Mouse (Mus musculus) embryonic facial prominence, embryonic 11.5 days (tissue): ENCODE results near the gene Gm5244. TPM values are rescaled to one million over a fixed set of nuclear protein-coding genes. Genes with fewer than 3 reads are reported as not detected.

Experiments used
- ATAC-seq: fragments of 200-750 bp; cut with Nextera tagmentation; replicated peaks from 2 replicates; pipeline ENCODE4 v1.8.0; 2017; ENCODE audit warnings: low read depth; ENCODE audit not compliant: insufficient number of reproducible peaks, low FRiP score, low TSS enrichment
- DNase-seq: peaks from one replicate; pipeline ENCODE4 v3.0.0-alpha.2; 2015; ENCODE audit warnings: low spot score
- H3K27ac ChIP-seq: fragments of 300-500 bp; sonication (generic); replicated peaks from 2 replicates; pipeline ENCODE4 v1.5.1; 2014; ENCODE audit warnings: mild to moderate bottlenecking, low read depth, low read length, control low read depth
- H3K27me3 ChIP-seq: fragments of 300-500 bp; sonication (generic); 2 replicates; pipeline ENCODE4 v1.6.1; 2014; ENCODE audit warnings: mild to moderate bottlenecking, low read length, moderate library complexity, mixed read lengths; ENCODE audit not compliant: control insufficient read depth, insufficient read depth
- H3K36me3 ChIP-seq: fragments of 300-500 bp; sonication (generic); replicated peaks from 2 replicates; pipeline ENCODE4 v1.6.1; 2014; ENCODE audit warnings: low read depth, mild to moderate bottlenecking, low read length, moderate library complexity, mixed read lengths; ENCODE audit not compliant: control insufficient read depth, insufficient read depth
- H3K4me1 ChIP-seq: fragments of 300-500 bp; sonication (generic); 2 replicates; pipeline ENCODE4 v1.6.1; 2014; ENCODE audit warnings: low read length, mixed read lengths; ENCODE audit not compliant: control insufficient read depth, insufficient read depth
- H3K4me2 ChIP-seq: fragments of 300-500 bp; sonication (generic); 2 replicates; pipeline ENCODE4 v1.6.1; 2014; ENCODE audit warnings: low read depth, mild to moderate bottlenecking, control low read depth, low read length, moderate library complexity
- H3K4me3 ChIP-seq: fragments of 300-500 bp; sonication (generic); 2 replicates; pipeline ENCODE4 v1.5.1; 2014; ENCODE audit warnings: low read depth, low read length, control low read depth
- H3K9ac ChIP-seq: fragments of 300-500 bp; sonication (generic); replicated peaks from 2 replicates; pipeline ENCODE4 v1.6.1; 2014; ENCODE audit warnings: mild to moderate bottlenecking, control low read depth, low read length
- H3K9me3 ChIP-seq: fragments of 300-500 bp; sonication (generic); replicated peaks from 2 replicates; pipeline ENCODE4 v1.6.1; 2016; ENCODE audit warnings: mild to moderate bottlenecking, low read length, inconsistent platforms, mixed read lengths; ENCODE audit not compliant: control insufficient read depth
- WGBS: fragments of 180-500 bp; shearing (Covaris S2); extraction: QIAGEN DNeasy Blood & Tissue Kit; methylation state at CpG from one replicate; pipeline ENCODE4 v1.1.7; 2014; 5-methylcytosine and 5-hydroxymethylcytosine counted together
- polyA plus RNA-seq: library from polyadenylated mRNA; unstranded; fragments of >200 nt; fragmentation: Nextera tagmentation; extraction: Ambion mirVana; gene quantifications from 2 replicates; pipeline ENCODE4 v1.2.1, GENCODE M21; 2014

Gm5244 gene
- polyA plus RNA-seq, 1 experiment from 2014 or later = not detected

DNA sequence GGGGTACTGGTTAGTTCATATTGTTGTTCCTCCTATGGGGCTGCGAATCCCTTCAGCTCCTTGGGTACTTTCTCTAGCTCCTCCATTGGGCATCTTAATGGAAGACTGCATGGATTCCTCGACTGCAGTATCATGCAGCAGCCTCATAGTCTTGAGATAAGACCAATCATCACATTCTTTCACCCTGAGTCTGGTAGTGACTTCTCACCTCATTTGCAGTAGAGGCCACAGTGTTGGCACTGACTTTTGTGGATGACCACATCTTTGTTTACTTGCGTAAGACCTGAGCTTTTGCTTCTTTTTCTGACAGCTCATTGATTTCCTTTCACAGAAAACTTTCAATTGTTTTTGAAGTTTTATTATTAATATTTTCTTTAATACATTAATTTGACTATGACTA, 40.8 kb upstream of the Gm5244 start:
- Histone ChIP-seq H3K4me1 (no peaks in the 10 kb centered on the region), H3K27me3 (no peaks in the 10 kb centered on the region), H3K4me3 (no peak overlapping the region), H3K9me3 (no peaks in the 10 kb centered on the region), H3K9ac (no peak overlapping the region), H3K27ac (no peak overlapping the region), H3K36me3 (no peaks in the 10 kb centered on the region), H3K4me2 (no peak overlapping the region)
- ATAC-seq (no peak), DNase-seq (no peak)
- 80% methylated on average over 3 of the region's 3 CpGs for WGBS

GRCm38 (mm10) chr19:12806214-12806613, 40.3 kb upstream of the Gm5244 start:
- ATAC-seq = no peak
- H3K4me2 ChIP-seq = no peak overlapping the region
- H3K27me3 ChIP-seq = no peaks in the 10 kb centered on the region
- H3K27ac ChIP-seq = no peak overlapping the region
- no peaks in the 10 kb centered on the region for H3K4me1 ChIP-seq
- no peak for DNase-seq
- H3K36me3 ChIP-seq = no peaks in the 10 kb centered on the region
- H3K9ac ChIP-seq = no peak overlapping the region
- H3K9me3 ChIP-seq = no peaks in the 10 kb centered on the region
- no peak overlapping the region for H3K4me3 ChIP-seq
- WGBS = 66% methylated on average over 2 of the region's 2 CpGs

DNA sequence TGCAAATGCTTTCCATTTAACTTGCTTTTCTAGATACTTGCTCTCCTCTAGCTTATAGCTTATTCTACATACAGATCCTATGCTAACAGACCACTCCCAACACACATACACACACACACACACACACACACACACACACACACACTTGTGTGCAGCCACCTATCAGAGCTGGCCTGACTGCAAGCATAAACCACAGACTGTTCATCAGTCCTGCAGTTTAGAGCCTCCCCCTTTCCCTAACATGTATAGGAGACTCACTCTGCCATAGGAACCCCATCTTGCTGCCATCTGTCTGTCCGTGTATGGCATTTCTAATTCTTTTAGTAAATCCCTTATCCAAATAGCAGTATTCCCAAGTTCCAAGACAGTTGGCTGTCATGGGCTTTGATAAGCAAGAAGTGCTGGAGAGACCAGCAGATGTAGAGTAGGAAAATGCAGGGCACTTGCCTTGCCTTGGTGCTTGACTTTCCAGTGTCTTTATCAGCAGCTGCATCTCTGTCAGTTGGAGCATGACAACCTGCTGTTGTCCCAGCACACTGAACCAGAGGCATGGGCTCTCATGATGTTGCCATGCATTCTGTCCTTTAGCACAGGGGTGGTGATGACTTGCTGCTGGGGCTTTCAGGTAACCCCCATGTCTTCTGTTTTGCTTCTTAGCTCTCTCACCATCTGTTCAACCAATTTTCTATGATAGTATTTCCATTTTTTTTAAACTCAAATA, 33.7 kb upstream of the Gm5244 start:
- Histone ChIP-seq H3K27me3 (no peaks in the 10 kb centered on the region), H3K36me3 (no peaks in the 10 kb centered on the region), H3K4me3 (no peak overlapping the region), H3K9me3 (no peaks in the 10 kb centered on the region), H3K27ac (no peak overlapping the region), H3K9ac (no peak overlapping the region), H3K4me1 (no peaks in the 10 kb centered on the region), H3K4me2 (no peak overlapping the region)
- DNase-seq (no peak), ATAC-seq (no peak)
- WGBS = 67% methylated on average over 1 of the region's 1 CpGs

GRCm38 (mm10) chr19:12813883-12814282, 32.6 kb upstream of the Gm5244 start:
- no peak overlapping the region for H3K4me3 ChIP-seq

DNA sequence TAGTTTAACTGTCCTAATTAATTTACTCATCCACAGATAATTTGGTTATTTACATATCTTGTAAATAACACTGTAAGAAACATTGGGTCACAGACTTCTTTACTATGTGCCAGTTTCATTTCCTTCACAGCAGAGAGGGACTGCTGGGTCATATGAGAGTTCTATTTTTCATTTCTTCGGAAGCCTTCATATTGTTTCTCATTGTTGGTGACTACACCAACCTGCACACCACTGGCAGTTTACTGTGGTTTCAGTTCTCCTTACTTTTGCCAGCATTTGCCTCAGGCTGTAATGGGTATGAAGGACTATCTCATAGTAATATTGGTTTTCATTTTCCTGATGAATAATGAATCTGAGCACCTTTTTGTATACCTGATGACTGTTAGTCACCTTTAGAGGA, 28.0 kb upstream of the Gm5244 start:
- Histone ChIP-seq H3K27ac (no peak overlapping the region), H3K9me3 (no peaks in the 10 kb centered on the region), H3K4me1 (no peaks in the 10 kb centered on the region), H3K36me3 (no peaks in the 10 kb centered on the region), H3K27me3 (no peaks in the 10 kb centered on the region), H3K9ac (no peak overlapping the region), H3K4me2 (no peak overlapping the region), H3K4me3 (no peak overlapping the region)
- DNase-seq (no peak), ATAC-seq (no peak)
- WGBS = 94% methylated on average over 1 of the region's 1 CpGs

More at GRCm38 (mm10) chr19:12813883-12814282, 32.6 kb upstream of the Gm5244 start:
- Histone ChIP-seq H3K4me2 (no peak overlapping the region), H3K27ac (no peak overlapping the region), H3K9me3 (no peaks in the 10 kb centered on the region), H3K9ac (no peak overlapping the region), H3K27me3 (no peaks in the 10 kb centered on the region), H3K36me3 (no peaks in the 10 kb centered on the region), H3K4me1 (no peaks in the 10 kb centered on the region)
- DNase-seq (no peak), ATAC-seq (no peak)
- 77% methylated on average over 1 of the region's 1 CpGs for WGBS

- H3K36me3 ChIP-seq = no peaks in the 10 kb centered on the region
- no peaks in the 10 kb centered on the region for H3K4me1 ChIP-seq
- 31% methylated on average over 4 of the region's 4 CpGs for WGBS
- no peak overlapping the region for H3K9ac ChIP-seq
- no peak overlapping the region for H3K4me2 ChIP-seq
- ATAC-seq = no peak
- no peaks in the 10 kb centered on the region for H3K27me3 ChIP-seq
- no peak overlapping the region for H3K27ac ChIP-seq
- DNase-seq = peak; percentile 63
- H3K9me3 ChIP-seq = no peaks in the 10 kb centered on the region
- no peak overlapping the region for H3K4me3 ChIP-seq
Measured at GRCm38 (mm10) chr19:12820383-12820782, 26.1 kb upstream of the Gm5244 start.

- H3K4me1 ChIP-seq = no peaks in the 10 kb centered on the region
- ATAC-seq (no peak), DNase-seq (no peak)
- no peak overlapping the region for H3K4me2 ChIP-seq
- no peaks in the 10 kb centered on the region for H3K27me3 ChIP-seq
- WGBS = 64% methylated on average over 4 of the region's 4 CpGs
- no peaks in the 10 kb centered on the region for H3K36me3 ChIP-seq
- H3K27ac ChIP-seq = no peak overlapping the region
- no peak overlapping the region for H3K9ac ChIP-seq
- H3K9me3 ChIP-seq = no peaks in the 10 kb centered on the region
- H3K4me3 ChIP-seq = no peak overlapping the region
Measured at GRCm38 (mm10) chr19:12824549-12824948, 21.9 kb upstream of the Gm5244 start.

- 65% methylated on average over 2 of the region's 2 CpGs for WGBS
- DNase-seq (no peak), ATAC-seq (no peak)
Measured at GRCm38 (mm10) chr19:12830823-12831430, 15.6 kb upstream of the Gm5244 start.

More at GRCm38 (mm10) chr19:12830823-12831430, 15.6 kb upstream of the Gm5244 start:
- Histone ChIP-seq H3K4me2 (no peak overlapping the region), H3K4me3 (no peak overlapping the region), H3K9ac (no peak overlapping the region), H3K4me1 (no peaks in the 10 kb centered on the region), H3K36me3 (no peaks in the 10 kb centered on the region), H3K9me3 (no peaks in the 10 kb centered on the region), H3K27me3 (no peaks in the 10 kb centered on the region), H3K27ac (no peak overlapping the region)
